Mouse (Mus musculus): ENCODE results near the gene Lss. TPM values are rescaled to one million over a fixed set of nuclear protein-coding genes. Genes with fewer than 3 reads are reported as not detected.

Lss gene
- 2.6 and 4.9 TPM in 2 replicates for total RNA-seq (2023)

GRCm38 (mm10) chr10:76531375-76531774 lies at the start of gene Lss:
TSS of gene Lss (plus strand) at chr10:76531588.

DNA sequence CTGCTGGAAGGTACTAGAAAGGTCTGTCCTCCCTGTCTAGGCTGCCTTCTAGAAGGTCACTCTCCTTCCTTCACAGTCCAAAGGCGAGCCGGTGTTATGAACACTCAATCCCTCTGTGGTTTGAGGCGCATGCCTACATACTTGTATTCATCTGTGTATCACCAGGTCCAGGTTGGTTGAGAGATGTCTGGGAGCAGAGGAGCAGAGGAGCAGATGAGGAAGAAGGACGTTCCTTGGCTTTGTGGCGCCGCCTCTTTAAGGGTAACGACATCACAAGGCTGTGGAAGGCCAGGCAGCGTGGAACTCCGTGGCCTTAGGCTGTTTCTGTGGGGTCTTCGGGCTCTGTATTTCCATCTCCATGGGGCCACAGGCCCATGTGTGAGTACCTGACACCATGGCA lies 30.6 kb downstream of the Lss start, which contains the start of gene Spatc1l:
Spatc1l (plus strand) TSS at position 301 of the 400 bp plus-strand sequence.

DNA sequence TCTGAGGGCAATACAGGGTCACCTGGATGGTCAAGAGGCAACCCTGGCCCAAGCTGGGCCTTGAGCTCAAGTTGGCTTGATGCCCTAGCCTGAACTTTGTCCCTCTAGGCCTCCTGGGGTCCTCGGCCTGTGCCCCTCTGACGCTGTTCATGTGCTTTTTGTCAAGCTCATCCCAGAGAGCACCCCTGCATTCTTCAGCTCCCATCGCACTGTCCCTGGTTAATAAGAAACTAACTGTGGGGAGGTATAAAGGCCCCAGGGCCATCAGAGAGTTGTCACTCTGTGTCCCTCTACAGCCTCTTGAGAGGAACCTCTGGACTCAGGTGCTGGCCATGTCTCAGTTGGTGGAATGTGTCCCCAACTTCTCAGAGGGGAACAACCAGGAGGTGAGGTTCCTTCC lies 44.0 kb downstream of the Lss start, which contains the start of gene Ftcd:
Ftcd (plus strand) TSS at position 275 of the 400 bp plus-strand sequence.

Other genes with a start within 250 kb of the Lss start
- gene Dip2a, start 186.3 kb upstream of the Lss start, total RNA-seq (2023), result 4.2 and 7.2 TPM in 2 replicates
- 5.5 and 8.8 TPM in 2 replicates for gene AC141477.1, start 91.1 kb upstream of the Lss start, total RNA-seq (2023)
- gene Pcnt, start 88.8 kb upstream of the Lss start, total RNA-seq (2023), result 33.0 and 45.0 TPM in 2 replicates
- gene 2610028H24Rik, start 82.5 kb upstream of the Lss start, total RNA-seq (2023), result not detected in 2 replicates
- gene Mcm3ap, start 62.7 kb upstream of the Lss start, total RNA-seq (2023), result 45.9 and 55.5 TPM in 2 replicates
- gene Ybey, start 62.5 kb upstream of the Lss start, total RNA-seq (2023), result 0.69 and 1.3 TPM in 2 replicates
- gene Spatc1l, start 30.7 kb downstream of the Lss start, total RNA-seq (2023), result not detected in 2 replicates
- gene Ftcd, start 44.1 kb downstream of the Lss start, total RNA-seq (2023), result not detected in 2 replicates
- 0.09 and 0.22 TPM in 2 replicates for gene Col6a2, start 92.0 kb downstream of the Lss start, total RNA-seq (2023)
- gene Col6a1, start 194.6 kb downstream of the Lss start, total RNA-seq (2023), result 0.11 and 0.19 TPM in 2 replicates

Measured in neutrophil, adult 65 days (primary cell).